Mouse (Mus musculus) monocyte, adult 5-6 weeks (primary cell): ENCODE measurements around the gene Mdm2. TPM values are rescaled to one million over a fixed set of nuclear protein-coding genes. Genes with fewer than 3 reads are reported as not detected.
"Not testable (repeated sequence)": the region's sequence is repeated elsewhere in the genome, so short reads cannot be mapped to it uniquely, and the experiment has no call there.

Source experiments
- ATAC-seq: fragments of 153-309, 156-312 bp; replicated peaks from 2 replicates; pipeline ENCODE4 v1.8.0; 2017; ENCODE audit warnings: mild to moderate bottlenecking; ENCODE audit not compliant: low TSS enrichment, insufficient number of reproducible peaks, severe bottlenecking, poor library complexity, low FRiP score
- total RNA-seq: library from RNA; stranded (forward); fragments of 200-1000, 200-491, 200-594 nt; gene quantifications from 3 replicates; pipeline ENCODE4 v1.2.3, GENCODE M21; 2017

Gene Mdm2
- total RNA-seq, 1 experiment from 2014 or later, result 175 TPM

- no peak for ATAC-seq
Measured at GRCm38 (mm10) chr10:117718161-117719119, 7.9 kb upstream of the Mdm2 start.

- ATAC-seq, result peak; percentile 23; the same call in 1 of the 2 replicates
Measured at GRCm38 (mm10) chr10:117717583-117717982, 7.0 kb upstream of the Mdm2 start.

GRCm38 (mm10) chr10:117716686-117717085, 6.1 kb upstream of the Mdm2 start:
- ATAC-seq, result no peak

- not testable (repeated sequence) for ATAC-seq
Measured at GRCm38 (mm10) chr10:117715654-117716053, 5.1 kb upstream of the Mdm2 start.

GRCm38 (mm10) chr10:117714928-117715500, 4.5 kb upstream of the Mdm2 start:
- ATAC-seq, result no peak

- no peak for ATAC-seq
Measured at GRCm38 (mm10) chr10:117714048-117714545, 3.5 kb upstream of the Mdm2 start.

GRCm38 (mm10) chr10:117713466-117713865, 2.9 kb upstream of the Mdm2 start:
- no peak for ATAC-seq

GRCm38 (mm10) chr10:117712871-117713270, 2.3 kb upstream of the Mdm2 start:
- ATAC-seq, result no peak

- no peak for ATAC-seq
Measured at GRCm38 (mm10) chr10:117712191-117712754, 1.7 kb upstream of the Mdm2 start.

- ATAC-seq, result no peak
Measured at GRCm38 (mm10) chr10:117711408-117711807, 850 bp upstream of the Mdm2 start.

- peak; percentile 50; the same call in 1 of the 2 replicates for ATAC-seq
Measured at GRCm38 (mm10) chr10:117709930-117710603, 491 bp downstream of the Mdm2 start.

GRCm38 (mm10) chr10:117709326-117709830, 1.2 kb downstream of the Mdm2 start:
- ATAC-seq, result no peak

- no peak for ATAC-seq
Measured at GRCm38 (mm10) chr10:117708856-117709255, 1.7 kb downstream of the Mdm2 start.

- no peak for ATAC-seq
Measured at GRCm38 (mm10) chr10:117708376-117708775, 2.2 kb downstream of the Mdm2 start.

GRCm38 (mm10) chr10:117707114-117707838, 3.3 kb downstream of the Mdm2 start:
- ATAC-seq, result no peak

GRCm38 (mm10) chr10:117706440-117706839, 4.1 kb downstream of the Mdm2 start:
- no peak for ATAC-seq

GRCm38 (mm10) chr10:117705806-117706205, 4.8 kb downstream of the Mdm2 start:
- ATAC-seq, result no peak

- no peak for ATAC-seq
Measured at GRCm38 (mm10) chr10:117704964-117705335, 5.6 kb downstream of the Mdm2 start.
